Mouse (Mus musculus) midbrain, embryonic 11.5 days (tissue): ENCODE measurements at regions not wholly inside any gene's neighbourhood (a gene's known extent, or its start where the extent isn't known, plus 50 kb on each side); places are given as distances from the start of the nearest gene placed in this dataset.

ENCODE experiments used
- ATAC-seq: fragments of 200-750 bp; cut with Nextera tagmentation; 2 replicates; pipeline ENCODE4 v1.8.0; 2017; ENCODE audit warnings: moderate TSS enrichment, moderate library complexity; ENCODE audit not compliant: low FRiP score
- DNase-seq: peaks from one replicate; pipeline ENCODE4 v3.0.0; 2015; ENCODE audit warnings: low spot score; ENCODE audit errors: missing footprints
- H3K27ac ChIP-seq: fragments of 300-500 bp; sonication (generic); 2 replicates; pipeline ENCODE4 v1.5.1; 2014; ENCODE audit warnings: low read depth, low read length
- H3K27me3 ChIP-seq: fragments of 300-500 bp; sonication (generic); 2 replicates; pipeline ENCODE4 v1.6.1; 2014; ENCODE audit warnings: mild to moderate bottlenecking, low read length, moderate library complexity, mixed read lengths; ENCODE audit not compliant: control insufficient read depth, insufficient read depth
- H3K36me3 ChIP-seq: fragments of 300-500 bp; sonication (generic); 2 replicates; pipeline ENCODE4 v1.6.1; 2014; ENCODE audit warnings: mild to moderate bottlenecking, low read length, moderate library complexity, mixed read lengths; ENCODE audit not compliant: control insufficient read depth, insufficient read depth
- H3K4me1 ChIP-seq: fragments of 300-500 bp; sonication (generic); 2 replicates; pipeline ENCODE4 v1.6.1; 2014; ENCODE audit warnings: low read length; ENCODE audit not compliant: control insufficient read depth, insufficient read depth
- H3K4me2 ChIP-seq: fragments of 300-500 bp; sonication (generic); 2 replicates; pipeline ENCODE4 v1.6.1; 2014; ENCODE audit warnings: mild to moderate bottlenecking, moderate library complexity
- H3K4me3 ChIP-seq: fragments of 300-500 bp; sonication (generic); 2 replicates; pipeline ENCODE4 v1.5.1; 2014; ENCODE audit warnings: low read depth, low read length
- H3K9ac ChIP-seq: fragments of 300-500 bp; sonication (generic); 2 replicates; pipeline ENCODE4 v1.6.1; 2014; ENCODE audit warnings: low read length
- H3K9me3 ChIP-seq: fragments of 300-500 bp; sonication (generic); 2 replicates; pipeline ENCODE4 v1.6.1; 2016; ENCODE audit warnings: low read length; ENCODE audit not compliant: control insufficient read depth
- WGBS: fragments of 180-500 bp; shearing (Covaris S2); extraction: QIAGEN DNeasy Blood & Tissue Kit; methylation state at CpG from one replicate; pipeline ENCODE4 v1.1.7; 2014; 5-methylcytosine and 5-hydroxymethylcytosine counted together

DNA sequence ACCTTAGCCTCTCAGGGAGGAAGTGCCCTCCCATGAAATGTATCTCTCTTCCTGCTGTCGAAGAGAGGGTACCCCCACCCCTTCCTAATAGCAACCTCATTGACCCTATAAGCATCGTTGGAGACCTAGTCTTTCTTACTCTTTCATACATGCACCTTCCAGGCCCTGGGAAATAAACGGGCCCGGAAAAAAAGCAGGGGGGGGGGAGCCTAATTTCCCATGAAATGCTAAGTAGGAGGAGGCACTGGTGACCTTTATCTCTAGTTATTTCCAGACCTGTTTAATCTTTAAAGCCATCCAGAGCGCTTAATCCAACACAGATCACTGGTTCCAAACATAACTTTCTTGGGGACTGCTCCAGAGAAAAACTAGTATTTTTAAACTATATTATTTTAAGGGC is 260.5 kb upstream of the A1bg start:
- ATAC-seq (no peak), DNase-seq (peak; percentile 81)
- Histone ChIP-seq H3K4me1 (peaks cover 5% of the 10 kb centered on the region; the same call in 1 of the 2 replicates), H3K27ac (no peak overlapping the region), H3K4me2 (no peak overlapping the region), H3K9ac (no peak overlapping the region), H3K9me3 (no peaks in the 10 kb centered on the region), H3K4me3 (no peak overlapping the region), H3K27me3 (no peaks in the 10 kb centered on the region), H3K36me3 (no peaks in the 10 kb centered on the region)
- WGBS: 35% methylated on average over 5 of the region's 5 CpGs

DNA sequence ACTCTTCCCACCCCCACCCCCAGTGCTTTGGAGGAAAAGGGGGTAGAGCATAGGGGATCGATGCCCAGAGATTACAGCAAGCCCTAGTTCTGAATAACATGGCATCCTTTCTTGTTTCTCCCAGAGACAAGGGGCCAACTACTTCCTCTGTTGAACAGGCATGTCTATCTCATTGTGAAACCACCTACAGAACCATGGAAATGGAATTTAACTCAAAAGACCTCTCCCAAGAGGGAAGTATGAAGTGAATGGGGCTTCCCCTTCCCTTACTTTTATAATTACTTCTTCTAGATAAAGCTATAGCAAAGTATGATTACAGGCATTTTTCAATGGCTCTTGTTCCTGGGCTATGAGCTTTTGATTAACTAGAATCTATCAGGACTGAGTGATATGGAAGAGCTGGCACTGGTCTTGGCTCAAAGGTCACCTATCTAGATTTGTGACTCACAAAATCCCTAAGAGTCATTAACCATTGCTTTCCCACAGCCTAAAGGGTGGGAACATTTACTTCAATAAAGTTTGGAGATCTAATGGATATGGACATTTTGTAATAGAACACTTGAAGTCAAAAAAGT is 246.1 kb upstream of the A1bg start:
- 93% methylated on average over 1 of the region's 1 CpGs for WGBS
- ATAC-seq (no peak), DNase-seq (no peak)
- H3K9me3 ChIP-seq: no peaks in the 10 kb centered on the region
- H3K36me3 ChIP-seq: no peaks in the 10 kb centered on the region
- H3K9ac ChIP-seq: no peak overlapping the region
- no peaks in the 10 kb centered on the region for H3K27me3 ChIP-seq
- no peak overlapping the region for H3K27ac ChIP-seq
- no peak overlapping the region for H3K4me3 ChIP-seq
- H3K4me2 ChIP-seq: no peak overlapping the region
- H3K4me1 ChIP-seq: no peaks in the 10 kb centered on the region

DNA sequence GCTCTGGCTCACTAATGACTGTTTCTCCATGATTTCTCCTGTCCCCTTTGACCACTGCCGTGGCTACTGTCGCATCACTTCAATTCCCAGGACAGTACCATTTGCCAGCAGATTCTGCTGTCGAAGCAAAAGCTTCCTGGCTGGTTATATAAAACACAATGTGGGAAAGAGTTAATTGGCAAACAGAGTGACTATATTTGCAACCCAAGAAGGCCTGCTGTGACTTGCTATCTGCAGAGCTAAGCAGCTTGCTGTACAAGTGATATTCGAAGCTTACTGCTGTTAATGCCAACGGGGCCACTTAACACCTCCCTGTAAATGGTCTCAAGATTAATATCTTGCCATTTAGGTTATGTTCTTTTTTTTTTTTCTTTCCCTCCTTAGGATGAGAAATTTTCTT is 242.2 kb upstream of the A1bg start:
- 83% methylated on average over 5 of the region's 5 CpGs for WGBS
- no peak overlapping the region for H3K27ac ChIP-seq
- DNase-seq: no peak

DNA sequence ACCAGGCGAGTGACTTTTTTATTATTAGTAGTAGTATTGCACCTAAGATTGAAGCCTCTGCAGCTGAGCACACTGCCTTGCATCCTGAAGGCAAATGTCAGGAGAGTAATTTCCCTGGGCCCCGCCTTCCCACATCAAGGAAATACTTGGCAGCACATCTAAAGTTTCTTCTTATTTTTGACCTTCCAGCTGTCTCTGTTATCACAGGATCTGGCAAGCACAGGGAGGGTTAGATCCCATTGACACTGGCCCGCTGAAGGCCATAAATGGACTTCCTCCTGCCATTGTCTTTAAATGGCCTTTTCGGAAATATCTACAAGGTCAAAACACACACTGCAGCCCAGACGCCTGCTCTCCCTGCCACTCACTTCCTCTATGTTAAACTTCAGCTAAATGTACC is 238.6 kb upstream of the A1bg start:
- ATAC-seq: no peak

More for the DNA sequence above, 242.2 kb upstream of the A1bg start:
- Histone ChIP-seq H3K27me3 (no peaks in the 10 kb centered on the region), H3K4me1 (no peaks in the 10 kb centered on the region), H3K4me3 (no peak overlapping the region), H3K36me3 (no peaks in the 10 kb centered on the region), H3K9me3 (no peaks in the 10 kb centered on the region), H3K9ac (no peak overlapping the region), H3K4me2 (no peak overlapping the region)
- no peak for ATAC-seq

DNA sequence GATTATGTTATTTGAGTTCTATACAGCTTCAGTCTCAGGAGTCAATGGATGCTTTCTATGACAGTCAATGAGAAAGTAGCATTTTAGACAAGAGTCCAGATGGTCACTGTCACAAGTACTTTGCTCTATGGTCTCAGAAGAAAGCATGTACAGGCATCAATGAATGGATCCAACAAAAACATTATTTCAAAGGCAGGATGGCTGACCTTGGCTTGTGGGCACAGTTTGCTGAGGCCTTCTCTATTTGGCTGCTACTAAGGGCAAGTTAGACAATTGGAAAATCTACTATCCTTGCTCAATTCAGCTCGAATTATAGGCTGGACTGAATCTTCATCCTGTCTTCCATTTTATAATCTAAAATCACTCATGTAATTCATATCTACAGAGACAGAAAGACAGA is 237.9 kb upstream of the A1bg start:
- ATAC-seq (no peak), DNase-seq (no peak)
- 62% methylated on average over 1 of the region's 1 CpGs for WGBS
- Histone ChIP-seq H3K9ac (no peak overlapping the region), H3K27me3 (peaks cover 2% of the 10 kb centered on the region; the same call in 1 of the 2 replicates), H3K27ac (no peak overlapping the region), H3K9me3 (no peaks in the 10 kb centered on the region), H3K4me2 (no peak overlapping the region), H3K4me1 (0 out of 2 replicates have a peak, but pooled peaks cover 2% of the 10 kb centered on the region), H3K36me3 (no peaks in the 10 kb centered on the region), H3K4me3 (no peak overlapping the region)

More for the DNA sequence above, 238.6 kb upstream of the A1bg start:
- H3K27me3 ChIP-seq: peaks cover 2% of the 10 kb centered on the region; the same call in 1 of the 2 replicates
- no peak overlapping the region for H3K27ac ChIP-seq
- H3K4me2 ChIP-seq: no peak overlapping the region
- H3K36me3 ChIP-seq: no peaks in the 10 kb centered on the region
- no peak overlapping the region for H3K4me3 ChIP-seq
- no peaks in the 10 kb centered on the region for H3K9me3 ChIP-seq
- DNase-seq: no peak
- no peak overlapping the region for H3K9ac ChIP-seq
- 77% methylated on average over 5 of the region's 5 CpGs for WGBS
- 0 out of 2 replicates have a peak, but pooled peaks cover 2% of the 10 kb centered on the region for H3K4me1 ChIP-seq

DNA sequence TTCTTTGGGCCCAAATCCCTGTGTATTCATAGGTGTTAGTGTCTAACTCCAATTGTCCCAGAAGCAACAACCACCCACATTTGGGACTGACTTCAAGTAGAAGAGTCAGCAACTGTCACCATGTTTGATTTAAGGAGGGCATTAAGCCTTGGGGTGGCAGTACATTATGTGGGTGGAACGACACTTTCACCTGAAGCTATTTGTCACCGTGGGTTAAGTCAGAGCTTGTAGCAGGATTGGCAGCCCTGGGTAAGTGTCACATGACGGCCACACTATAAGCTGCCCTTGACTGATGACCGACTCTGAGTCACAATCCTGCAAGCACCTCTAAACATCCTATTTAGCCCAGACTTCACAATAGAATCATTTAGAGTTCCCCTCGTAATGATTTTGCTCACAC is 236.7 kb upstream of the A1bg start:
- no peak for ATAC-seq

DNA sequence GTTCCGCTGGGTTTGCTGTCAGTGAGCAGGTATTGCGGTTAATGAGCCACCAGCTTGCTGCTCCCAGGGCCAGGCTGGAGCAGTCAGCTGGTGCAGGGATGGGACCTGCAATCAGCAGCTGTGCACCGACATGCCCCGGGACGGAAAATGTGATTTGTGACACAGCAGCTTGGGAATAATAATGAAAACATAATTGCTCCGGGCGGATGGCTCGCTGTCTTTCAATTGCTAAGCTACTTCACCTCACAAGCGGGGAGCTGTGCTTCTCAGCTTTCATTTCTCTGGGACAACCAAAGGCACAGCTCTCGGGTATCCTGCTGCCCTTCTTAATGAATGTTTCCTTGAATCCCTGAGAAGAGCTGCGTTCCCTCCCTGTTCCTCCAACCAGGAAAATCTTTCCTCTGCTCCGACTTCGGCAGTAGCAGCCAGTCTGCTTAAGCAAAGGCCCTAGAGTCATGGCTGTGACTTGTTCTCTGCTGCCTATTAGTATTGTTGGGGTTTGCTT is 235.3 kb upstream of the A1bg start:
- Histone ChIP-seq H3K9ac (peak overlapping the region; percentile 54), H3K4me3 (peak overlapping the region; percentile 26), H3K4me2 (peak overlapping the region; percentile 56), H3K4me1 (0 out of 2 replicates have a peak, but pooled peaks cover 2% of the 10 kb centered on the region), H3K27me3 (peaks cover 2% of the 10 kb centered on the region; the same call in 1 of the 2 replicates), H3K9me3 (no peaks in the 10 kb centered on the region), H3K36me3 (no peaks in the 10 kb centered on the region), H3K27ac (no peak overlapping the region; the same call in 1 of the 2 replicates)
- WGBS: 14% methylated on average over 13 of the region's 13 CpGs
- DNase-seq (peak; percentile 92), ATAC-seq (peak; percentile 91)

More for the DNA sequence above, 236.7 kb upstream of the A1bg start:
- Histone ChIP-seq H3K27ac (no peak overlapping the region), H3K36me3 (no peaks in the 10 kb centered on the region), H3K4me1 (0 out of 2 replicates have a peak, but pooled peaks cover 2% of the 10 kb centered on the region), H3K4me2 (no peak overlapping the region), H3K4me3 (no peak overlapping the region), H3K27me3 (peaks cover 2% of the 10 kb centered on the region; the same call in 1 of the 2 replicates), H3K9me3 (no peaks in the 10 kb centered on the region), H3K9ac (no peak overlapping the region)
- no peak for DNase-seq
- 93% methylated on average over 5 of the region's 5 CpGs for WGBS

DNA sequence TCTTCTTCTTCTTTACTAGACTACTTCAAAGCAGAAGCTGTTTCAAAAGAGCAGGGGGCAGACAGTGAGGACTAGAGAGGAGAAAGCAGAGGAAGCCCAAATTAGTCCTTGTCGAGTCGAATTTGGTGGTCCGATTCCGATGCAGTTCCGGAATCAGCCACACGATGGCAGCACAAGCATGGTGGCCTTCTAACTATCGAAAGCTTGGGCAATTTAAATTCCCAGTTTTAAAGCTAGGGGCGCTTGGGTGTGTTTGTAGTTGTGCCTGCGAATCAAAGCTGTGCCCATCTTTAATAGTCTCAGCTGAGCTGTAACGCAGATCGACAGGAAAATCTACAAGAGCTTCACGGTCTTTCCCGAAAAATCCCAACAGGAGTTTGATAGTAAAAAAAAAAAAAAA is 234.7 kb upstream of the A1bg start:
- Histone ChIP-seq H3K4me1 (0 out of 2 replicates have a peak, but pooled peaks cover 2% of the 10 kb centered on the region), H3K9me3 (no peaks in the 10 kb centered on the region), H3K27me3 (peaks cover 2% of the 10 kb centered on the region; the same call in 1 of the 2 replicates), H3K4me3 (peak overlapping the region; percentile 26; the same call in 1 of the 2 replicates), H3K36me3 (no peaks in the 10 kb centered on the region), H3K9ac (peak overlapping the region; percentile 54; the same call in 1 of the 2 replicates), H3K4me2 (peak overlapping the region; percentile 56), H3K27ac (no peak overlapping the region)
- DNase-seq (peak; percentile 100), ATAC-seq (peak; percentile 86)
- 4% methylated on average over 13 of the region's 13 CpGs for WGBS

DNA sequence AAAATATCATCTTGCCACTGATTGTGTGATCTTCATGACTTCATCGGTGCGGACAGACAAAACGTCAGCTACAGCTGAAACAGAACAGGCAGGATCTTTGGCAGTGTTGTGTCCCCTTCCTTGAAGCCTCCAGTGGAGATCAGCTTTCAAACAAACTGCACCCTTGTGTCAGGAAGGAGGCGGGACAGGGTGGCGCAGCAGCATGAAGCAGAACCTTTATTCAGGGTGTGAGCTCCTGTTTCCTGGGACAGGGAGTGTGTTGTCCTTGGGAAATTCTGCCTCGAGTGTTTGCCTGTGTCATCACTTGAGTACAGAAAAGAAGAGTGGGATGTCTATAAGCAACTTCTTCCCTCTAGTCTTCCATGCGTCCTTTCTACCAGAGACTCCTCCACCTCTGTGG is 232.7 kb upstream of the A1bg start:
- H3K27ac ChIP-seq: no peak overlapping the region
- H3K9ac ChIP-seq: no peak overlapping the region
- ATAC-seq: no peak
- no peaks in the 10 kb centered on the region for H3K9me3 ChIP-seq
- H3K27me3 ChIP-seq: peaks cover 2% of the 10 kb centered on the region; the same call in 1 of the 2 replicates
- no peak for DNase-seq
- no peaks in the 10 kb centered on the region for H3K36me3 ChIP-seq
- 62% methylated on average over 7 of the region's 7 CpGs for WGBS
- no peak overlapping the region for H3K4me2 ChIP-seq
- H3K4me3 ChIP-seq: no peak overlapping the region
- 0 out of 2 replicates have a peak, but pooled peaks cover 2% of the 10 kb centered on the region for H3K4me1 ChIP-seq
